Mouse (Mus musculus) CH12.LX (cell line): ENCODE measurements around the gene Gm1673. TPM values are rescaled to one million over a fixed set of nuclear protein-coding genes. Genes with fewer than 3 reads are reported as not detected.
"Not testable (repeated sequence)": the region's sequence is repeated elsewhere in the genome, so short reads cannot be mapped to it uniquely, and the experiment has no call there.

ENCODE experiments used
- DNase-seq: peaks from one replicate; pipeline ENCODE4 v3.0.0-alpha.2; 2013; ENCODE audit errors: extremely low read depth
- H3K27ac ChIP-seq: 2 replicates; pipeline ENCODE4 v1.5.1; 2012; ENCODE audit warnings: low read depth, mild to moderate bottlenecking, control low read depth, moderate library complexity; ENCODE audit not compliant: insufficient read depth
- H3K27me3 ChIP-seq: replicated peaks from 2 replicates; pipeline ENCODE3; 2012; ENCODE audit warnings: inconsistent platforms
- H3K36me3 ChIP-seq, 2 experiments: replicated peaks in 1 of 2; 2 replicates each; pipeline versions ENCODE3 to v1.6.1; 2012; ENCODE audit warnings: inconsistent platforms in 1 of 2, low read length in 1 of 2, mild to moderate bottlenecking in 1 of 2, mixed read lengths in 1 of 2, moderate library complexity in 1 of 2; ENCODE audit not compliant: control insufficient read depth in 1 of 2, insufficient read depth in 1 of 2
- H3K4me1 ChIP-seq, 2 experiments: 2 replicates each; pipeline ENCODE4 v1.6.1; 2012; ENCODE audit warnings: inconsistent platforms in 1 of 2, moderate library complexity in 1 of 2; ENCODE audit not compliant: insufficient read depth in 2 of 2, control insufficient read depth in 1 of 2
- H3K4me2 ChIP-seq: 2 replicates; pipeline ENCODE4 v1.6.1; 2012; ENCODE audit warnings: low read depth, mild to moderate bottlenecking, control low read depth; ENCODE audit not compliant: poor library complexity, insufficient read depth, severe bottlenecking
- H3K4me3 ChIP-seq, 3 experiments: fragments of 150-350 bp in 1 of 3; sonication (generic) in 1 of 3; replicated peaks in 1 of 3; 2 replicates each; pipeline versions ENCODE3 to v1.5.1; 2011 to 2012; ENCODE audit warnings: low read depth in 2 of 3, low read length in 2 of 3, mild to moderate bottlenecking in 2 of 3, moderate library complexity in 2 of 3, control low read depth in 1 of 3, improper control_type of control experiment in 1 of 3, inconsistent platforms in 1 of 3, mixed read lengths in 1 of 3; ENCODE audit not compliant: poor library complexity in 1 of 3
- H3K79me2 ChIP-seq: replicated peaks from 2 replicates; pipeline ENCODE4 v1.6.1; 2012; ENCODE audit warnings: mild to moderate bottlenecking, moderate library complexity; ENCODE audit not compliant: control insufficient read depth, poor library complexity, insufficient read depth, severe bottlenecking; ENCODE audit errors: extremely low read depth
- H3K9ac ChIP-seq: 2 replicates; pipeline ENCODE4 v1.6.1; 2012; ENCODE audit warnings: low read depth, mild to moderate bottlenecking, control low read depth, moderate library complexity; ENCODE audit not compliant: insufficient read depth
- H3K9me3 ChIP-seq: replicated peaks from 2 replicates; pipeline ENCODE3; 2012; ENCODE audit warnings: low read length, inconsistent platforms, mixed read lengths
- CHD2 ChIP-seq: IDR thresholded peaks from 2 replicates; pipeline ENCODE4 v1.6.1; 2011; ENCODE audit warnings: low read length, improper control_type of control experiment
- CTCF ChIP-seq, 2 experiments: IDR thresholded peaks in 1 of 2; conservative IDR thresholded peaks in 1 of 2; 2 replicates each; pipeline ENCODE4 v1.5.1; 2011 to 2012; ENCODE audit warnings: low read depth in 2 of 2, low read length in 2 of 2, improper control_type of control experiment in 1 of 2, inconsistent platforms in 1 of 2, mild to moderate bottlenecking in 1 of 2, moderate library complexity in 1 of 2
- EP300 ChIP-seq: IDR thresholded peaks from 2 replicates; pipeline ENCODE4 v1.6.1; 2011; ENCODE audit warnings: low read length, improper control_type of control experiment
- GABPA ChIP-seq: IDR thresholded peaks from 2 replicates; pipeline ENCODE4 v1.6.1; 2012; ENCODE audit warnings: low read depth, low read length, improper control_type of control experiment, inconsistent platforms; ENCODE audit not compliant: insufficient replicate concordance
- JUN ChIP-seq: IDR thresholded peaks from 2 replicates; pipeline ENCODE4 v1.6.1; 2011; ENCODE audit warnings: low read depth, mild to moderate bottlenecking, low read length, improper control_type of control experiment, moderate library complexity; ENCODE audit not compliant: insufficient read depth
- MAFK ChIP-seq: IDR thresholded peaks from 2 replicates; pipeline ENCODE4 v1.6.1; 2011; ENCODE audit warnings: low read length, improper control_type of control experiment; ENCODE audit not compliant: insufficient replicate concordance
- MAX ChIP-seq: IDR thresholded peaks from 2 replicates; pipeline ENCODE4 v1.6.1; 2011; ENCODE audit warnings: low read length, improper control_type of control experiment
- MAZ ChIP-seq: IDR thresholded peaks from 2 replicates; pipeline ENCODE4 v1.6.1; 2012; ENCODE audit warnings: low read depth, mild to moderate bottlenecking, inconsistent platforms, low read length, improper control_type of control experiment, moderate library complexity
- MEF2A ChIP-seq: IDR thresholded peaks from 2 replicates; pipeline ENCODE4 v1.6.1; 2014; ENCODE audit warnings: low read depth, mild to moderate bottlenecking, inconsistent platforms, low read length, improper control_type of control experiment, borderline replicate concordance
- NRF1 ChIP-seq: IDR thresholded peaks from 2 replicates; pipeline ENCODE4 v1.6.1; 2014; ENCODE audit warnings: low read depth, mild to moderate bottlenecking, inconsistent platforms, low read length, improper control_type of control experiment, moderate library complexity
- PAX5 ChIP-seq: IDR thresholded peaks from 2 replicates; pipeline ENCODE4 v1.6.1; 2012; ENCODE audit warnings: low read length, inconsistent platforms, mixed read lengths
- RAD21 ChIP-seq: IDR thresholded peaks from 2 replicates; pipeline ENCODE4 v1.6.1; 2011; ENCODE audit warnings: low read depth, mild to moderate bottlenecking, low read length, improper control_type of control experiment, moderate library complexity
- SIN3A ChIP-seq: IDR thresholded peaks from 2 replicates; pipeline ENCODE4 v1.6.1; 2012; ENCODE audit warnings: low read length, improper control_type of control experiment, inconsistent platforms
- USF1 ChIP-seq: IDR thresholded peaks from 2 replicates; pipeline ENCODE4 v1.6.1; 2014; ENCODE audit warnings: low read depth, mild to moderate bottlenecking, inconsistent platforms, low read length, improper control_type of control experiment
- USF2 ChIP-seq: conservative IDR thresholded peaks from 2 replicates; pipeline ENCODE4 v1.6.1; 2011; ENCODE audit warnings: low read depth, low read length, improper control_type of control experiment
- ZKSCAN1 ChIP-seq: IDR thresholded peaks from 2 replicates; pipeline ENCODE4 v1.6.1; 2012; ENCODE audit warnings: low read depth, inconsistent platforms, low read length, improper control_type of control experiment, borderline replicate concordance
- ZMIZ1 ChIP-seq: IDR thresholded peaks from 2 replicates; pipeline ENCODE4 v1.6.1; 2012; ENCODE audit warnings: low read depth, mild to moderate bottlenecking, inconsistent platforms, low read length, improper control_type of control experiment
- ZNF384 ChIP-seq: IDR thresholded peaks from 2 replicates; pipeline ENCODE4 v1.6.1; 2012; ENCODE audit warnings: low read depth, low read length, improper control_type of control experiment, inconsistent platforms
- dilution Hi-C: fragments of 300-500 bp; cut with MboI; formaldehyde crosslinking; loops from 2 replicates; pipeline ENCODE4 v1.14.3; 2020; ENCODE audit warnings: low sequenced_read_pairs; ENCODE audit not compliant: extremely low pct_unique_long_range_greater_than_20kb, extremely low pct_ligation_motif_present
- in situ Hi-C: fragments of 300-500 bp; cut with MboI; formaldehyde crosslinking; loops from 3 replicates; pipeline ENCODE4 v1.14.3; 2019; ENCODE audit warnings: low sequenced_read_pairs, low pct_ligation_motif_present, low pct_unique_long_range_greater_than_20kb, mixed read lengths
- polyA plus RNA-seq: library from polyadenylated mRNA; unstranded; fragments of >175 nt; gene quantifications from 2 replicates; pipeline ENCODE4 v1.2.1, GENCODE M21; 2012; ENCODE audit warnings: low read depth; ENCODE audit not compliant: insufficient read length
- total RNA-seq, 2 experiments: library from RNA; depleted of rRNA; stranded (reverse); fragments of 300-350 nt in 1 of 2; fragments of >200 nt in 1 of 2; gene quantifications; 2 replicates each; pipeline ENCODE4 v1.2.3; 2012 to 2014

Gene Gm1673
- total and polyA plus RNA-seq, 3 experiments = not detected

DNA sequence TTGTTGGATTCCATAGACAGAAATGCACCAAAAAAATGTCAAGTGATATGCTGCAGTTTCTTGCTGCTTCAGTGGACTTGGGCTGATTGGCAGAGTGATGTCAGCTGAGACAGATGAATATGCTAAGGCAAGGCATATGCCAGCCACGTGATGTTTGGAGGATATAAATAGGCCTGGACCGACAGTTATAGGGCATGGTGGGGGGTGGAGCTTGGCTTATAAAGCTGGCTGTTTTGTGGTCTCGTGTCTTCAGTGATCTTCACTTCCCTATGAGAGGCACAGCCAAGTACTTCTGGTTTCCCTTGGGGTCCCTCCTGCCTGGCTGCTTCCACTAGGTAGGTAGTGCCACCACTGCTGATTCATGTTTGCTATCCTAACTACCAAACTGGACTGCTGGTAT, 44.8 kb upstream of the Gm1673 start:
- Histone ChIP-seq H3K9ac (no peak overlapping the region), H3K79me2 (peaks cover 24% of the 10 kb centered on the region), H3K4me2 (no peak overlapping the region), H3K4me3 (no peak overlapping the region), H3K9me3 (peaks cover 23% of the 10 kb centered on the region), H3K36me3 (peaks cover 10 to 25% of the 10 kb centered on the region in 2 experiments), H3K27me3 (no peaks in the 10 kb centered on the region), H3K27ac (no peak overlapping the region), H3K4me1 (peaks cover 2 to 29% of the 10 kb centered on the region in 2 experiments; a peak in 3 of 4 replicates)
- 0 out of 2 replicates have a peak, but pooled peaks have one; percentile 24 for TF ChIP-seq MAX
- no peak for TF ChIP-seq RAD21
- dilution Hi-C loops (no loop called here), in situ Hi-C loops (no loop called here)
- peak; percentile 56 for DNase-seq

DNA sequence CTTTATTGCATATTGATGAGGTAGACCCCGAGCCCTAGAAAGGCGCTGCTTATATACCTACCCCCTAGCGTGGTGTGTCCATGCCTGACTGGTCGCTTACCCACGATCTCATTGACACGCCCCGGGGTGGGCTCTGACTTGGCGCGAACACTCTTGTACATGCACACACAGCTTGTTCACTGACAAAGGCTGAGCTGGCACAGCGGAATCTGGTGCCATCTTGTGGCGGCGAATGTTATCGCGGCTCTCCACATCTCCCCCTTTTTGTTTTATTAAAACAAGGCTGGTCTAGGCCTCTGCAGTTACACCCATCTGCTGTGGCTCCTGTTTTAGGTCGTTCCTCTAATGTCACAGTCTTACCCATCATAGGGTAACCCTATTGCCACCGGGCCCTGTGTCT, 36.2 kb upstream of the Gm1673 start:
- in situ Hi-C loops, H3K27me3 ChIP-seq, DNase-seq, H3K4me2 ChIP-seq, H3K79me2 ChIP-seq, H3K4me3 ChIP-seq, H3K36me3 ChIP-seq, dilution Hi-C loops, H3K9me3 ChIP-seq, H3K27ac ChIP-seq, H3K9ac ChIP-seq, H3K4me1 ChIP-seq: not testable (repeated sequence)

DNA sequence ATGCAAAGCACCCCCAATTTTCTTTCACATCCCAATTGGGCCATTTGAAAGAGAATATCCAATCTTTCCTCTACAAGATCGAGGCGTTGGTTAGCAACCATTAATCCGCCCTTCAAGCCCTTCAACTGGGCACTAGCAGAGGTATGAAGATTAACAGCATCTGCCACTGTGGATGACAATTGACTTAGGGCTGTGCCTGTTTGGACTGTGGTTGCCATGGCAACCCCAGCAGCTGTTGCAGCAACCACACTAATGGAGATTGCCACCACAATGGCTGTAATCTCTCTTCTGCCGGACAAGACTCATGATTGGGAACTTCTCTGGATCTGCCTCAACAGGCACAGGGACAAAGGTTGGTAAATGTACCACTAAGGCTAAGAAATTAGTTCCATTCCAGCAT, 34.9 kb upstream of the Gm1673 start:
- Histone ChIP-seq H3K4me3 (no peak overlapping the region), H3K4me1 (no peaks in the 10 kb centered on the region), H3K4me2 (no peak overlapping the region), H3K36me3 (no peaks in the 10 kb centered on the region), H3K27ac (no peak overlapping the region), H3K79me2 (no peaks in the 10 kb centered on the region), H3K9me3 (peaks cover 7% of the 10 kb centered on the region), H3K27me3 (no peaks in the 10 kb centered on the region), H3K9ac (no peak overlapping the region)
- DNase-seq = no peak
- in situ Hi-C loops = no loop called here
- TF ChIP-seq USF2 = no peak
- TF ChIP-seq ZNF384 = no peak
- no peak for TF ChIP-seq SIN3A
- TF ChIP-seq MAFK = no peak
- no peak for TF ChIP-seq CHD2
- TF ChIP-seq MAZ = no peak
- TF ChIP-seq GABPA = no peak
- no peak for TF ChIP-seq CTCF (conservative IDR thresholded peaks at IDR 0.05 in 1 of 2, IDR thresholded peaks at IDR 0.05 in 1 of 2; ENCODE audit: low read depth in 2 of 2, low read length in 2 of 2)
- no peak for TF ChIP-seq USF1
- TF ChIP-seq EP300 = no peak
- TF ChIP-seq RAD21 = no peak
- no peak for TF ChIP-seq PAX5
- no peak for TF ChIP-seq NRF1
- TF ChIP-seq ZKSCAN1 = no peak
- TF ChIP-seq ZMIZ1 = no peak
- TF ChIP-seq MEF2A = no peak
- TF ChIP-seq JUN = no peak
- TF ChIP-seq, all 38 proteins: peak for 0
- dilution Hi-C loops = no loop called here
